Mouse (Mus musculus) stomach, postnatal 0 days (tissue): Measurements from ENCODE around the gene Adgrf1. TPM values are rescaled to one million over a fixed set of nuclear protein-coding genes. Genes with fewer than 3 reads are reported as not detected.
A peak's percentile ranks its signal among the peaks of the same experiment; 100 is the strongest.

ENCODE experiments used
- ATAC-seq: fragments of 200-750 bp; cut with Nextera tagmentation; 2 replicates; pipeline ENCODE4 v1.8.0; 2017; ENCODE audit not compliant: low FRiP score, low TSS enrichment
- DNase-seq: peaks from one replicate; pipeline ENCODE4 v3.0.0-alpha.2; 2016; ENCODE audit warnings: low spot score
- H3K27ac ChIP-seq: fragments of 300-500 bp; sonication (generic); replicated peaks from 2 replicates; pipeline ENCODE4 v1.5.1; 2014; ENCODE audit warnings: mild to moderate bottlenecking, control low read depth
- H3K27me3 ChIP-seq: fragments of 300-500 bp; sonication (generic); 2 replicates; pipeline ENCODE4 v1.6.1; 2014; ENCODE audit warnings: low read length; ENCODE audit not compliant: control insufficient read depth, insufficient read depth
- H3K36me3 ChIP-seq: fragments of 300-500 bp; sonication (generic); 2 replicates; pipeline ENCODE4 v1.6.1; 2014; ENCODE audit warnings: low read length, mixed read lengths; ENCODE audit not compliant: control insufficient read depth, insufficient read depth
- H3K4me1 ChIP-seq: fragments of 300-500 bp; sonication (generic); replicated peaks from 2 replicates; pipeline ENCODE4 v1.6.1; 2014; ENCODE audit warnings: antibody characterized with exemption; ENCODE audit not compliant: control insufficient read depth, insufficient read depth
- H3K4me2 ChIP-seq: fragments of 300-500 bp; sonication (generic); replicated peaks from 2 replicates; pipeline ENCODE4 v1.6.1; 2014; ENCODE audit warnings: low read depth, mild to moderate bottlenecking, control low read depth, moderate library complexity
- H3K4me3 ChIP-seq: fragments of 300-500 bp; sonication (generic); 2 replicates; pipeline ENCODE4 v1.5.1; 2014; ENCODE audit warnings: low read depth, low read length, control low read depth
- H3K9ac ChIP-seq: fragments of 300-500 bp; sonication (generic); 2 replicates; pipeline ENCODE4 v1.6.1; 2014; ENCODE audit warnings: mild to moderate bottlenecking, low read length, control low read depth, mixed read lengths
- H3K9me3 ChIP-seq: fragments of 300-500 bp; sonication (generic); 2 replicates; pipeline ENCODE4 v1.6.1; 2016; ENCODE audit warnings: low read length; ENCODE audit not compliant: control insufficient read depth
- CTCF ChIP-seq: IDR thresholded peaks from 2 replicates; pipeline ENCODE4 v1.5.1; 2016; ENCODE audit warnings: antibody characterized with exemption, low read depth, mild to moderate bottlenecking, moderate library complexity
- EP300 ChIP-seq: optimal IDR thresholded peaks from 2 replicates; pipeline ENCODE3; 2016; ENCODE audit warnings: antibody characterized with exemption
- WGBS: fragments of 180-500 bp; shearing (Covaris S2); extraction: QIAGEN DNeasy Blood & Tissue Kit; methylation state at CpG from one replicate; pipeline ENCODE4 v1.1.7; 2014; 5-methylcytosine and 5-hydroxymethylcytosine counted together
- polyA plus RNA-seq: library from polyadenylated mRNA; unstranded; fragments of >200 nt; fragmentation: Nextera tagmentation; extraction: Ambion mirVana; gene quantifications from 2 replicates; pipeline ENCODE4 v1.2.1, GENCODE M21; 2015

Gene Adgrf1
- polyA plus RNA-seq, 1 experiment from 2014 or later: 0.17 TPM

DNA sequence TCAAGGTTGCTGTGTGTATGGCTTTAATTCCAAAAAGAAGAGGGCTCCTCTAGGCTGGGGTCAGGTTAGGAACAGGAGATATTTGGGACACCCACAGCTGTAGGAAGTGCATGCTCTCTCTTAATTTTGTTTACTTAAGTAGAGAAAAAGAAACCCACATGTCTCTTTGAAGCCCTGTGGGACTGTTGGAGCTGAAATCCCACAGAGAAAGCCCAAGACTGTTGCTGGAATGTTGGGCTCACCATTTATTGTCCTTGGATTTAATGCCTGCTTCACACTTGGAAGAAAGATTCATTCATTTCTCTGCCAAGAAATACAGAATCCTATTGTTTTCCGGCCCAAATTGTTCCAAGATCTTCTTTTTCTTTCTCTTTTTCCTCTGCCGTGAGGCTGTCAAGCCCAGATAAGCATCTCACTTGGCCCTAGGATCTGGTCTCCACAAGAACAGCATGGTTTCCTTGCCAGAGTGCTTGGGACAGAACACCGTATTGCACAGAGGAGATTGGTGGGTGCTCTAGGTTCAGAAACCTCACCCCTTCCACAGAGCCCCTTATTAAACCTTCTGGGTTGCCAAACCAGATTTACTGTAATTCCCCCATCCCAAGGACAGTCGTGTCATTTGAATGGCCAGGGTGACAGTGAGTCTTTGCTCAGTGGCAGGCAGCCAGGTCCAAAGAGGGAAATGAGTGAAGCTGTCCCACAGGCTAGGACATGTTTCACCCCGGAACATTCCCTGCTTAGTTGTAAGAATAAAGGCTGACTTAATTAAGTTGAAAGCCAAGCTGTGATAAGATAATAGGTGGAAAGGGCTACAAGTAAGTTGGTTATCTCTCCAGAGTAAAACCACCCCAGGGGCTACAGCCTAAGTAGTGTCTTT lies 18.6 kb upstream of the Adgrf1 start:
- H3K9ac ChIP-seq: no peak overlapping the region
- TF ChIP-seq EP300 (no peak), CTCF (no peak)
- H3K27me3 ChIP-seq: no peaks in the 10 kb centered on the region
- H3K4me2 ChIP-seq: no peak overlapping the region
- H3K36me3 ChIP-seq: no peaks in the 10 kb centered on the region
- peaks cover 4% of the 10 kb centered on the region; the same call in 1 of the 2 replicates for H3K4me1 ChIP-seq
- 36% methylated on average over 5 of the region's 5 CpGs for WGBS
- no peak overlapping the region for H3K4me3 ChIP-seq
- no peaks in the 10 kb centered on the region for H3K9me3 ChIP-seq
- DNase-seq (no peak), ATAC-seq (no peak; the same call in 1 of the 2 replicates)
- no peak overlapping the region; the same call in 1 of the 2 replicates for H3K27ac ChIP-seq

DNA sequence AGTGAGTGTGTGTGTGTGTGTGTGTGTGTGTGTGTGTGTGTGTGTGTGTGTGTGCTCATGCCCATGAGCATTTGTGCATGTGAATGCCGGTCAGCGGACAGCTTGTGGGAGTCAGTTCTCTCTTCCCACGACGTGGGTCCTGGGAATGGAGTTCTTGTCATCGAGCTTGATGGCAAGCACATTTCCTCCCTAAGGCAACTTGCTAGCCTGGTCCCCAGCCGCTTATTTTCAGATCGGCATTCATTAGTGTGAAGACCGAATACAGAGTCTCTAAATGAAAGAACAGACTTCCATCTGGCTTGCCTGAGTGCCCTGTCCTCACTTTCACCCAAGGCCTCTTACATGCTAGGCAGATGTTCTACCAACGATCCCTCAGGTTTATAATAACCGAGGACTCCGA lies 17.3 kb upstream of the Adgrf1 start:
- no peak for ATAC-seq
- Histone ChIP-seq H3K9me3 (no peaks in the 10 kb centered on the region), H3K36me3 (no peaks in the 10 kb centered on the region), H3K4me2 (no peak overlapping the region), H3K27ac (no peak overlapping the region), H3K9ac (no peak overlapping the region), H3K4me3 (no peak overlapping the region), H3K4me1 (peaks cover 4% of the 10 kb centered on the region; the same call in 1 of the 2 replicates), H3K27me3 (no peaks in the 10 kb centered on the region)
- TF ChIP-seq EP300 (no peak), CTCF (no peak)
- no peak for DNase-seq
- WGBS: 81% methylated on average over 11 of the region's 11 CpGs

DNA sequence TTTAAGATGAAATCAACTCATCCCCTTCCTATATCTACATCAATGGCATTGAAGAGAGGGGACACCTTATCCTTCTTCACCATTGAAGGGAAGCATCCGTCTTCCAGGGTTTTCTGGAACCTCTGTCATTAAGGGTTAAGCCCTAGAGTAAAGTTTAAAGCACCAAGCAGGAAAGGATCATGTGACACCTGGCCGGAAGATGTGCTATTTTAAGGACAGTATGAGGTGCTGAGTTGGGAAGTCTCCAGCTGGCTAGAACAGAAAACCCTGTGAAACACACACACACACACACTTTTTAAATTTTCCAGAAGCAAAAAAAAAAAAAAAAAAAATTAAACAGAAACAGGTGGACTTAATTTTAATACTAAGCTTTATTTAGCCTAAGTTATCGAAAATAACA lies 15.9 kb upstream of the Adgrf1 start:
- no peak overlapping the region for H3K4me3 ChIP-seq
- H3K27ac ChIP-seq: no peak overlapping the region
- TF ChIP-seq EP300 (no peak), CTCF (no peak)
- ATAC-seq: no peak
- H3K4me1 ChIP-seq: peaks cover 4% of the 10 kb centered on the region; the same call in 1 of the 2 replicates
- H3K4me2 ChIP-seq: no peak overlapping the region
- DNase-seq: no peak
- H3K9me3 ChIP-seq: no peaks in the 10 kb centered on the region
- H3K36me3 ChIP-seq: no peaks in the 10 kb centered on the region
- no peaks in the 10 kb centered on the region for H3K27me3 ChIP-seq
- no peak overlapping the region for H3K9ac ChIP-seq
- WGBS: 55% methylated on average over 3 of the region's 3 CpGs

DNA sequence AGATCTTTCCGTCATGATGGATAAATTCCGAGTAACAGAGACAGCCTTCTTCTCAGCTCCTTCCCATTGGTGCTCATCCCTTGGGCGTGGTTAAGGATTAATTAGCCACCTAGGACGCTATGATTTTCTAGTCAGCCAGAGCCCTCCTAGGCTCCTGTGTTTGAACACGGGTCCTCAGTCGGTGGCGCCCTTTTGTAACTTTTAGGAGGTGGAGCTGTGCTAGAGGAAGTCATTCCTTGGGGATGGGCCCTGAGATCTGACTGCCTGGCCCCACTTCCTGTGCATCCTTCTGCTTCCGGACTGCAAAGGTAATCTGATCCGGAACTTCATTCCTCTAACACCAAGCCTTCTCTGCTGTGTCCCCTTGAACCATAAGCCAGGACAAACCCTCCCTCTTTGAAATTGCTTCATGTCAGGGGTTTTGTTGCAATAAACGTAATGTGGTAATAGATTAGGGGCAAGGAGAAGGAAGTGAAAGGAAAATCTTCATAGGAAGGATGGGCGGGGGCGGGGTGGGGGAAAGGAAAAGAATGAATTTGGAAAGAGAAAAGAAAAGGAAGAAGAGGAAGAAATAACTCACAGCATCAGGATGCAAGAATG lies 13.5 kb upstream of the Adgrf1 start:
- ATAC-seq (no peak), DNase-seq (no peak)
- no peaks in the 10 kb centered on the region for H3K36me3 ChIP-seq
- no peak overlapping the region for H3K27ac ChIP-seq
- no peaks in the 10 kb centered on the region for H3K27me3 ChIP-seq
- H3K9ac ChIP-seq: no peak overlapping the region
- no peaks in the 10 kb centered on the region; the same call in 1 of the 2 replicates for H3K4me1 ChIP-seq
- TF ChIP-seq EP300: no peak
- no peak for TF ChIP-seq CTCF
- no peaks in the 10 kb centered on the region for H3K9me3 ChIP-seq
- H3K4me3 ChIP-seq: no peak overlapping the region
- 74% methylated on average over 12 of the region's 12 CpGs for WGBS
- H3K4me2 ChIP-seq: no peak overlapping the region

DNA sequence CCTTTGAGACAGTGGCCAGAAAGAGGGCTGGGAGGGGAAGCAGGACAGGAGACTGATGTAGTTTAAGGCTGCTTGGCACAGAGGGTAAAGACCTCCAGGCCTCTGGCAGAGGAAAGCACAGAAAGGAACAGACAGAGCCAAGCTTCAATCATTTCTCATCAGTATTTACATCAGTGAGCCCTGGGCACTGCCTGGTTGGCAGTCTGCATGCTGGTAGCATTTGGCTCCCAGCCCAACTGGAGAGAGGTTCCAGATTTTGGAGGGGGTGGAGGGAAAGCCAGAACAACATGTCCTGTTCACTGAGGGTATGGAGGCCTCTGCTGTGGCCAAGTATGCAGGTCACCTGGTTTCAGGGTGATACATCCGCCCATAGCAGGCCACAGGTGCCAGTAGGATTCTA lies 12.4 kb upstream of the Adgrf1 start:
- H3K9ac ChIP-seq: no peak overlapping the region
- peak; percentile 38; the same call in 1 of the 2 replicates for ATAC-seq
- H3K36me3 ChIP-seq: no peaks in the 10 kb centered on the region
- no peaks in the 10 kb centered on the region for H3K4me1 ChIP-seq
- H3K27ac ChIP-seq: no peak overlapping the region
- H3K9me3 ChIP-seq: no peaks in the 10 kb centered on the region
- no peaks in the 10 kb centered on the region for H3K27me3 ChIP-seq
- 90% methylated on average over 1 of the region's 1 CpGs for WGBS
- H3K4me2 ChIP-seq: no peak overlapping the region
- DNase-seq: no peak
- TF ChIP-seq EP300 (no peak), CTCF (no peak)
- H3K4me3 ChIP-seq: no peak overlapping the region

DNA sequence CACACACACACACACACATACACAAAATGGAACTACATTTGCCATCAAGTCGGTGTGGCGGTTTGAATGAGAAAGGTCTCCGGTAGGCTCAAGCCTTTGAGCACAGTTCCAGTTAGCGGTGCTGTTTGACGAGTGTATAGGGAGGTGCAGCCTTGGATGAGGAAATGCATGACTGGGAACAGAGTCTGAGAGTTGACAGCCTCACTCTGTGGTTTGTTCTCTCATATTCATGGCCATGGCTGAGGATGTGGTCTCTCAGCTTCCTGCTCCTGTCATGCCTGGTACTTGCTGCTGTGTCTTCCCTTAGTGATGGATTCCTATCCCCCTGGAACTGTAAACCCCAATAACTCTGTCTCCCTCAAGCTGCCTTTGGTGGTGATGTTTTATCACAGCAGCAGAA lies 8.2 kb upstream of the Adgrf1 start:
- Histone ChIP-seq H3K9me3 (no peaks in the 10 kb centered on the region), H3K36me3 (no peaks in the 10 kb centered on the region), H3K9ac (no peak overlapping the region), H3K4me2 (no peak overlapping the region), H3K4me1 (no peaks in the 10 kb centered on the region), H3K27ac (no peak overlapping the region), H3K27me3 (no peaks in the 10 kb centered on the region), H3K4me3 (no peak overlapping the region)
- DNase-seq: no peak
- WGBS: 91% methylated on average over 5 of the region's 5 CpGs
- ATAC-seq: no peak
- TF ChIP-seq CTCF (no peak), EP300 (no peak)
